Mouse (Mus musculus): Measurements from ENCODE around the gene Dcaf6. TPM values are rescaled to one million over a fixed set of nuclear protein-coding genes. Genes with fewer than 3 reads are reported as not detected.
"Not testable (repeated sequence)": the region's sequence is repeated elsewhere in the genome, so short reads cannot be mapped to it uniquely, and the experiment has no call there.

Dcaf6 gene
- total RNA-seq, 2 experiments from 2014 or later = 91.8 to 98.5 TPM

- no peak for TF ChIP-seq CTCF (conservative IDR thresholded peaks at IDR 0.05)
These were observed 67.2 kb downstream of the Dcaf6 start for GRCm38 (mm10) chr1:165393033-165393432.

GRCm38 (mm10) chr1:165388716-165389115, 71.6 kb downstream of the Dcaf6 start:
- Histone ChIP-seq H3K4me3 (no peak overlapping the region), H3K27ac (no peak overlapping the region)
- peak; percentile 69 for TF ChIP-seq CTCF (conservative IDR thresholded peaks at IDR 0.05)
- DNase-seq (ENCODE audit: low spot score in 2 of 2) = no peak

More at GRCm38 (mm10) chr1:165393033-165393432, 67.2 kb downstream of the Dcaf6 start:
- H3K27ac ChIP-seq = no peak overlapping the region
- no peak for DNase-seq (ENCODE audit: low spot score in 2 of 2)
- H3K4me3 ChIP-seq = no peak overlapping the region

GRCm38 (mm10) chr1:165386525-165386923, 73.8 kb downstream of the Dcaf6 start:
- DNase-seq (ENCODE audit: low spot score in 2 of 2) = no peak
- no peak overlapping the region for H3K4me3 ChIP-seq
- H3K27ac ChIP-seq = no peak overlapping the region
- no peak for TF ChIP-seq CTCF (conservative IDR thresholded peaks at IDR 0.05)

GRCm38 (mm10) chr1:165385810-165386524, 74.3 kb downstream of the Dcaf6 start:
- DNase-seq (ENCODE audit: low spot score in 2 of 2) = peak in 1 of 2 experiments; percentile 10
- no peak overlapping the region for H3K4me3 ChIP-seq
- TF ChIP-seq CTCF (conservative IDR thresholded peaks at IDR 0.05) = no peak
- H3K27ac ChIP-seq = peak overlapping the region; percentile 39

GRCm38 (mm10) chr1:165373839-165374238, 86.4 kb downstream of the Dcaf6 start:
- DNase-seq (ENCODE audit: low spot score in 2 of 2) = no peak
- TF ChIP-seq CTCF (conservative IDR thresholded peaks at IDR 0.05) = no peak
- no peak overlapping the region for H3K4me3 ChIP-seq

GRCm38 (mm10) chr1:165370990-165371389, 89.3 kb downstream of the Dcaf6 start:
- Histone ChIP-seq H3K4me3 (no peak overlapping the region), H3K27ac (no peak overlapping the region)
- no peak for TF ChIP-seq CTCF (conservative IDR thresholded peaks at IDR 0.05)
- DNase-seq (ENCODE audit: low spot score in 2 of 2) = no peak

More at GRCm38 (mm10) chr1:165373839-165374238, 86.4 kb downstream of the Dcaf6 start:
- no peak overlapping the region for H3K27ac ChIP-seq

GRCm38 (mm10) chr1:165365057-165365456, 95.2 kb downstream of the Dcaf6 start:
- TF ChIP-seq CTCF (conservative IDR thresholded peaks at IDR 0.05) = peak; percentile 51
- no peak for DNase-seq (ENCODE audit: low spot score in 2 of 2)
- no peak overlapping the region for H3K4me3 ChIP-seq

GRCm38 (mm10) chr1:165363271-165363670, 97.0 kb downstream of the Dcaf6 start:
- DNase-seq (ENCODE audit: low spot score in 2 of 2) = no peak
- Histone ChIP-seq H3K27ac (no peak overlapping the region), H3K4me3 (no peak overlapping the region)
- TF ChIP-seq CTCF (conservative IDR thresholded peaks at IDR 0.05) = no peak

More at GRCm38 (mm10) chr1:165365057-165365456, 95.2 kb downstream of the Dcaf6 start:
- no peak overlapping the region for H3K27ac ChIP-seq

- no peak for TF ChIP-seq CTCF (conservative IDR thresholded peaks at IDR 0.05)
- no peak for DNase-seq (ENCODE audit: low spot score in 2 of 2)
- no peak overlapping the region for H3K4me3 ChIP-seq
- no peak overlapping the region for H3K27ac ChIP-seq
These were observed 103.9 kb downstream of the Dcaf6 start for GRCm38 (mm10) chr1:165356347-165356746.

GRCm38 (mm10) chr1:165348627-165349026, 111.6 kb downstream of the Dcaf6 start:
- TF ChIP-seq CTCF (conservative IDR thresholded peaks at IDR 0.05) = no peak
- no peak overlapping the region for H3K4me3 ChIP-seq
- H3K27ac ChIP-seq = no peak overlapping the region
- no peak for DNase-seq (ENCODE audit: low spot score in 2 of 2)

- no peak overlapping the region for H3K4me3 ChIP-seq
- no peak for DNase-seq (ENCODE audit: low spot score in 2 of 2)
- H3K27ac ChIP-seq = peak overlapping the region; percentile 73
- TF ChIP-seq CTCF (conservative IDR thresholded peaks at IDR 0.05) = no peak
These were observed 115.8 kb downstream of the Dcaf6 start for GRCm38 (mm10) chr1:165344453-165344852.

- no peak overlapping the region; the same call in 1 of the 2 replicates for H3K27ac ChIP-seq
- peak; percentile 31 to 60 for DNase-seq (ENCODE audit: low spot score in 2 of 2)
- H3K4me3 ChIP-seq = no peak overlapping the region
- TF ChIP-seq CTCF (conservative IDR thresholded peaks at IDR 0.05) = no peak
These were observed 118.1 kb downstream of the Dcaf6 start for GRCm38 (mm10) chr1:165342126-165342525.

- TF ChIP-seq CTCF (conservative IDR thresholded peaks at IDR 0.05) = no peak
- no peak overlapping the region for H3K27ac ChIP-seq
- DNase-seq (ENCODE audit: low spot score in 2 of 2) = no peak
- H3K4me3 ChIP-seq = no peak overlapping the region
These were observed 127.5 kb downstream of the Dcaf6 start for GRCm38 (mm10) chr1:165332797-165333196.

- TF ChIP-seq CTCF (conservative IDR thresholded peaks at IDR 0.05) = no peak
- Histone ChIP-seq H3K4me3 (no peak overlapping the region), H3K27ac (no peak overlapping the region)
- DNase-seq (ENCODE audit: low spot score in 2 of 2) = no peak
These were observed 129.4 kb downstream of the Dcaf6 start for GRCm38 (mm10) chr1:165330859-165331258.

GRCm38 (mm10) chr1:165328384-165329289, 131.6 kb downstream of the Dcaf6 start:
- H3K4me3 ChIP-seq; H3K27ac ChIP-seq; DNase-seq (ENCODE audit: low spot score in 2 of 2): not testable (repeated sequence)

All from layer of hippocampus, adult 2 months (tissue).